Mouse (Mus musculus): ENCODE results near the gene Tnrc6b.

GRCm38 (mm10) chr15:80983264-80983663 lies 272.2 kb downstream of the Tnrc6b start:
- TF ChIP-seq CTCF (IDR thresholded peaks at IDR 0.05; ENCODE audit: low read depth, low read length): no peak
- no peak for TF ChIP-seq EP300 (IDR thresholded peaks at IDR 0.05; ENCODE audit: insufficient read depth, low read depth, low read length)

Data from ES-Bruce4 (cell line).